Mouse (Mus musculus): ENCODE results near the gene Ralbp1. TPM values are rescaled to one million over a fixed set of nuclear protein-coding genes. Genes with fewer than 3 reads are reported as not detected.
A peak's percentile ranks its signal among the peaks of the same experiment; 100 is the strongest.

The Ralbp1 gene
- total and polyA plus RNA-seq, 2 experiments from 2014 or later, result 42.0 to 50.0 TPM

GRCm38 (mm10) chr17:65905241-65905640, 19.6 kb upstream of the Ralbp1 start:
- Histone ChIP-seq H3K27ac (ENCODE audit: low read depth, low read length) (no peak overlapping the region), H3K4me1 (ENCODE audit: insufficient read depth, low read length) (no peaks in the 10 kb centered on the region; the same call in 1 of the 2 replicates), H3K9ac (replicated peaks; ENCODE audit: low read length, poor library complexity, severe bottlenecking) (no peak overlapping the region), H3K4me3 (ENCODE audit: low read depth, low read length) (no peak overlapping the region), H3K9me3 (ENCODE audit: low read length) (no peaks in the 10 kb centered on the region), H3K27me3 (ENCODE audit: insufficient read depth, low read length) (no peaks in the 10 kb centered on the region), H3K36me3 (ENCODE audit: insufficient read depth, low read length) (no peaks in the 10 kb centered on the region), H3K4me2 (ENCODE audit: low read depth, low read length, poor library complexity, severe bottlenecking) (peak overlapping the region; percentile 20; the same call in 1 of the 2 replicates)
- TF ChIP-seq CTCF (IDR thresholded peaks at IDR 0.05), result no peak
- peak; percentile 7 for DNase-seq (ENCODE audit: low spot score)
- ATAC-seq (ENCODE audit: low FRiP score), result peak; percentile 27; the same call in 1 of the 2 replicates
- 37% methylated on average over 14 of the region's 14 CpGs for WGBS

- no peaks in the 10 kb centered on the region; the same call in 1 of the 2 replicates for H3K4me1 ChIP-seq (ENCODE audit: insufficient read depth, low read length)
- 92% methylated on average over 8 of the region's 8 CpGs for WGBS
- no peak overlapping the region for H3K4me2 ChIP-seq (ENCODE audit: low read depth, low read length, poor library complexity, severe bottlenecking)
- H3K4me3 ChIP-seq (ENCODE audit: low read depth, low read length), result no peak overlapping the region
- H3K27ac ChIP-seq (ENCODE audit: low read depth, low read length), result no peak overlapping the region
- TF ChIP-seq CTCF (IDR thresholded peaks at IDR 0.05), result no peak
- no peaks in the 10 kb centered on the region for H3K9me3 ChIP-seq (ENCODE audit: low read length)
- H3K27me3 ChIP-seq (ENCODE audit: insufficient read depth, low read length), result no peaks in the 10 kb centered on the region
- ATAC-seq (ENCODE audit: low FRiP score) (no peak), DNase-seq (ENCODE audit: low spot score) (no peak)
- no peaks in the 10 kb centered on the region for H3K36me3 ChIP-seq (ENCODE audit: insufficient read depth, low read length)
- no peak overlapping the region for H3K9ac ChIP-seq (replicated peaks; ENCODE audit: low read length, poor library complexity, severe bottlenecking)
These were observed 18.2 kb upstream of the Ralbp1 start for GRCm38 (mm10) chr17:65903826-65904225.

GRCm38 (mm10) chr17:65903011-65903410, 17.4 kb upstream of the Ralbp1 start:
- Histone ChIP-seq H3K4me2 (ENCODE audit: low read depth, low read length, poor library complexity, severe bottlenecking) (no peak overlapping the region), H3K4me1 (ENCODE audit: insufficient read depth, low read length) (no peaks in the 10 kb centered on the region; the same call in 1 of the 2 replicates), H3K4me3 (ENCODE audit: low read depth, low read length) (no peak overlapping the region), H3K27me3 (ENCODE audit: insufficient read depth, low read length) (no peaks in the 10 kb centered on the region), H3K36me3 (ENCODE audit: insufficient read depth, low read length) (no peaks in the 10 kb centered on the region), H3K9ac (replicated peaks; ENCODE audit: low read length, poor library complexity, severe bottlenecking) (no peak overlapping the region), H3K27ac (ENCODE audit: low read depth, low read length) (no peak overlapping the region), H3K9me3 (ENCODE audit: low read length) (no peaks in the 10 kb centered on the region)
- DNase-seq (ENCODE audit: low spot score) (no peak), ATAC-seq (ENCODE audit: low FRiP score) (no peak)
- TF ChIP-seq CTCF (IDR thresholded peaks at IDR 0.05), result peak; percentile 31
- 100% methylated on average over 1 of the region's 1 CpGs for WGBS

GRCm38 (mm10) chr17:65902281-65902680, 16.7 kb upstream of the Ralbp1 start:
- H3K4me2 ChIP-seq (ENCODE audit: low read depth, low read length, poor library complexity, severe bottlenecking), result no peak overlapping the region
- no peaks in the 10 kb centered on the region for H3K27me3 ChIP-seq (ENCODE audit: insufficient read depth, low read length)
- 82% methylated on average over 6 of the region's 6 CpGs for WGBS
- no peaks in the 10 kb centered on the region for H3K9me3 ChIP-seq (ENCODE audit: low read length)
- no peak for DNase-seq (ENCODE audit: low spot score)
- H3K27ac ChIP-seq (ENCODE audit: low read depth, low read length), result no peak overlapping the region
- no peaks in the 10 kb centered on the region; the same call in 1 of the 2 replicates for H3K4me1 ChIP-seq (ENCODE audit: insufficient read depth, low read length)
- TF ChIP-seq CTCF (IDR thresholded peaks at IDR 0.05), result no peak
- no peak overlapping the region for H3K4me3 ChIP-seq (ENCODE audit: low read depth, low read length)
- no peak for ATAC-seq (ENCODE audit: low FRiP score)
- no peak overlapping the region for H3K9ac ChIP-seq (replicated peaks; ENCODE audit: low read length, poor library complexity, severe bottlenecking)
- no peaks in the 10 kb centered on the region for H3K36me3 ChIP-seq (ENCODE audit: insufficient read depth, low read length)

- Histone ChIP-seq H3K4me3 (ENCODE audit: low read depth, low read length) (no peak overlapping the region), H3K9me3 (ENCODE audit: low read length) (no peaks in the 10 kb centered on the region), H3K27ac (ENCODE audit: low read depth, low read length) (no peak overlapping the region), H3K4me1 (ENCODE audit: insufficient read depth, low read length) (no peaks in the 10 kb centered on the region), H3K36me3 (ENCODE audit: insufficient read depth, low read length) (no peaks in the 10 kb centered on the region), H3K27me3 (ENCODE audit: insufficient read depth, low read length) (no peaks in the 10 kb centered on the region), H3K9ac (replicated peaks; ENCODE audit: low read length, poor library complexity, severe bottlenecking) (no peak overlapping the region), H3K4me2 (ENCODE audit: low read depth, low read length, poor library complexity, severe bottlenecking) (no peak overlapping the region)
- DNase-seq (ENCODE audit: low spot score), result no peak
- WGBS, result 64% methylated on average over 3 of the region's 3 CpGs
- no peak for TF ChIP-seq CTCF (IDR thresholded peaks at IDR 0.05)
- ATAC-seq (ENCODE audit: low FRiP score), result no peak
These were observed 10.4 kb upstream of the Ralbp1 start for GRCm38 (mm10) chr17:65896016-65896415.

- no peak overlapping the region for H3K4me2 ChIP-seq (ENCODE audit: low read depth, low read length, poor library complexity, severe bottlenecking)
- peaks cover 4% of the 10 kb centered on the region; the same call in 1 of the 2 replicates for H3K4me1 ChIP-seq (ENCODE audit: insufficient read depth, low read length)
- no peaks in the 10 kb centered on the region for H3K36me3 ChIP-seq (ENCODE audit: insufficient read depth, low read length)
- H3K27me3 ChIP-seq (ENCODE audit: insufficient read depth, low read length), result no peaks in the 10 kb centered on the region
- H3K9me3 ChIP-seq (ENCODE audit: low read length), result no peaks in the 10 kb centered on the region
- 87% methylated on average over 5 of the region's 5 CpGs for WGBS
- no peak overlapping the region for H3K27ac ChIP-seq (ENCODE audit: low read depth, low read length)
- no peak overlapping the region for H3K4me3 ChIP-seq (ENCODE audit: low read depth, low read length)
- no peak for TF ChIP-seq CTCF (IDR thresholded peaks at IDR 0.05)
- ATAC-seq (ENCODE audit: low FRiP score) (no peak), DNase-seq (ENCODE audit: low spot score) (no peak)
- H3K9ac ChIP-seq (replicated peaks; ENCODE audit: low read length, poor library complexity, severe bottlenecking), result no peak overlapping the region
These were observed 3.9 kb upstream of the Ralbp1 start for GRCm38 (mm10) chr17:65889476-65889875.
